Mouse (Mus musculus) gastrocnemius, adult 2 months (tissue): ENCODE results near the gene Atic. TPM values are rescaled to one million over a fixed set of nuclear protein-coding genes. Genes with fewer than 3 reads are reported as not detected.

ENCODE experiments used
- DNase-seq: peaks from one replicate; pipeline ENCODE4 v3.0.0; 2022
- H3K27ac ChIP-seq: fragments of 200-600 bp; 2 replicates; pipeline ENCODE4 v1.8.1; 2022; ENCODE audit warnings: mild to moderate bottlenecking
- H3K4me3 ChIP-seq: fragments of 200-600 bp; 2 replicates; pipeline ENCODE4 v1.8.1; 2022; ENCODE audit warnings: mild to moderate bottlenecking, moderate library complexity
- CTCF ChIP-seq: fragments of 200-600 bp; IDR thresholded peaks from 2 replicates; pipeline ENCODE4 v1.8.1; 2022; ENCODE audit warnings: antibody characterized with exemption, mild to moderate bottlenecking, moderate library complexity
- intact Hi-C: fragments of 180-260 bp; cut with DNase I; formaldehyde crosslinking; loops from one replicate; pipeline ENCODE4 v1.15.1; 2025
- total RNA-seq, 2 experiments: library from RNA; stranded (reverse); gene quantifications; 2 replicates each; pipeline ENCODE4 v1.2.3; 2021

Gene Atic
- total RNA-seq, 2 experiments from 2014 or later: 23.9 to 24.9 TPM

- no peak overlapping the region for H3K27ac ChIP-seq
- TF ChIP-seq CTCF: no peak
- intact Hi-C loops: no loop called here
- DNase-seq: no peak
- no peak overlapping the region for H3K4me3 ChIP-seq
Measured at GRCm38 (mm10) chr1:71606600-71607325, 49.8 kb downstream of the Atic start.

- intact Hi-C loops: no loop called here
- Histone ChIP-seq H3K4me3 (no peak overlapping the region), H3K27ac (no peak overlapping the region)
- TF ChIP-seq CTCF: no peak
- no peak for DNase-seq
Measured at GRCm38 (mm10) chr1:71609057-71609775, 52.3 kb downstream of the Atic start.

GRCm38 (mm10) chr1:71609916-71610315, 53.0 kb downstream of the Atic start:
- DNase-seq: no peak
- no peak for TF ChIP-seq CTCF
- intact Hi-C loops: no loop called here
- no peak overlapping the region for H3K4me3 ChIP-seq
- no peak overlapping the region for H3K27ac ChIP-seq

- intact Hi-C loops: no loop called here
- no peak for DNase-seq
- Histone ChIP-seq H3K27ac (no peak overlapping the region), H3K4me3 (no peak overlapping the region)
- TF ChIP-seq CTCF: no peak
Measured at GRCm38 (mm10) chr1:71612256-71612655, 55.3 kb downstream of the Atic start.

GRCm38 (mm10) chr1:71614545-71615246, 57.7 kb downstream of the Atic start:
- Histone ChIP-seq H3K4me3 (no peak overlapping the region), H3K27ac (no peak overlapping the region)
- intact Hi-C loops: no loop called here
- TF ChIP-seq CTCF: no peak
- no peak for DNase-seq

- no peak for DNase-seq
- Histone ChIP-seq H3K27ac (no peak overlapping the region), H3K4me3 (no peak overlapping the region)
- intact Hi-C loops: no loop called here
- no peak for TF ChIP-seq CTCF
Measured at GRCm38 (mm10) chr1:71621526-71621925, 64.6 kb downstream of the Atic start.

GRCm38 (mm10) chr1:71623625-71624024, 66.7 kb downstream of the Atic start:
- no peak overlapping the region for H3K27ac ChIP-seq
- no peak for TF ChIP-seq CTCF
- intact Hi-C loops: no loop called here
- DNase-seq: no peak
- no peak overlapping the region for H3K4me3 ChIP-seq

Other genes starting within 250 kb of the Atic start
- not detected for gene Abca12, start 142.2 kb upstream of the Atic start, total RNA-seq
- gene Fn1, start 96.0 kb downstream of the Atic start, total RNA-seq: 10 to 100 TPM; 35.2 to 63.1 TPM